Mouse (Mus musculus) heart, postnatal 4 days (tissue): ENCODE measurements around the gene Rhbdl1. TPM values are rescaled to one million over a fixed set of nuclear protein-coding genes. Genes with fewer than 3 reads are reported as not detected.
A peak's percentile ranks its signal among the peaks of the same experiment; 100 is the strongest.

Experiments used
- DNase-seq: peaks from one replicate; pipeline ENCODE4 v3.0.0; 2021
- microRNA-seq, 2 experiments: library from miRNA; unstranded; fragments of <30 nt; microRNA quantifications; one replicate each; pipeline ENCODE4 v1.2.0; 2021 to 2022
- total RNA-seq, 2 experiments: library from RNA; stranded (reverse); gene quantifications; 2 replicates each; pipeline ENCODE4 v1.2.3; 2021

Gene Rhbdl1
- total RNA-seq, 2 experiments from 2014 or later: 2.0 to 2.5 TPM

GRCm38 (mm10) chr17:25792615-25793014, 44.5 kb downstream of the Rhbdl1 start, which contains the start of gene Fam173a:
Gene Fam173a (minus strand): TSS chr17:25792901.
- DNase-seq: peak; percentile 88

- DNase-seq: peak; percentile 92
These were observed 45.1 kb downstream of the Rhbdl1 start for GRCm38 (mm10) chr17:25791843-25792527.

GRCm38 (mm10) chr17:25791320-25791842, 45.7 kb downstream of the Rhbdl1 start:
- no peak for DNase-seq

GRCm38 (mm10) chr17:25786781-25787504, 50.2 kb downstream of the Rhbdl1 start:
- no peak for DNase-seq

- DNase-seq: no peak
These were observed 50.8 kb downstream of the Rhbdl1 start, which contains the start of gene Ccdc78 for GRCm38 (mm10) chr17:25786280-25786679. Gene Ccdc78 (plus strand): TSS chr17:25786580.

GRCm38 (mm10) chr17:25785281-25785745, 51.8 kb downstream of the Rhbdl1 start, which contains the start of gene Haghl:
Gene Haghl (minus strand): TSS chr17:25785673.
- DNase-seq: peak; percentile 96

Small RNA genes within 50 kb of the gene (microRNA-seq; reads per million reads assigned to microRNA genes)
- gene Mir3082: 1.4 to 2.1 reads per million in 2 experiments

Other genes starting within 250 kb of the Rhbdl1 start
- gene Gng13, start 120.1 kb downstream of the Rhbdl1 start, total RNA-seq: 1 to 10 TPM in 1 of 2 experiments, not detected in 1; 2.3 TPM
- gene Chtf18, start 109.9 kb downstream of the Rhbdl1 start, total RNA-seq: 10 to 100 TPM; 12.6 to 13.6 TPM
- 1 to 10 TPM; 5.4 to 6.6 TPM for gene Rpusd1, start 109.6 kb downstream of the Rhbdl1 start, total RNA-seq
- gene Mslnl, start 101.3 kb downstream of the Rhbdl1 start, total RNA-seq: not detected
- gene Msln, start 82.9 kb downstream of the Rhbdl1 start, total RNA-seq: 10 to 100 TPM; 38.4 to 43.3 TPM
- 10 to 100 TPM; 41.7 to 46.9 TPM for gene Narfl, start 63.5 kb downstream of the Rhbdl1 start, total RNA-seq
- gene Haghl, start 51.6 kb downstream of the Rhbdl1 start, total RNA-seq: 10 to 100 TPM; 27.8 to 29.4 TPM
- not detected for gene Ccdc78, start 50.7 kb downstream of the Rhbdl1 start, total RNA-seq
- 10 to 100 TPM; 41.0 to 44.2 TPM for gene Fam173a, start 44.4 kb downstream of the Rhbdl1 start, total RNA-seq
- 1 to 10 TPM in 1 of 2 experiments, under 1 TPM in 1; 0.86 to 1.2 TPM for gene AC134908.4, start 41.6 kb downstream of the Rhbdl1 start, total RNA-seq
- 10 to 100 TPM; 48.4 to 49.3 TPM for gene Metrn, start 40.2 kb downstream of the Rhbdl1 start, total RNA-seq
- gene Fbxl16, start 28.2 kb downstream of the Rhbdl1 start, total RNA-seq: 1 to 10 TPM in 1 of 2 experiments, under 1 TPM in 1; 0.93 to 1.2 TPM
- 10 to 100 TPM in 1 of 2 experiments, 1 to 10 TPM in 1; 10.0 to 12.3 TPM for gene Wdr24, start 13.7 kb downstream of the Rhbdl1 start, total RNA-seq
- 10 to 100 TPM; 34.7 to 37.4 TPM for gene Jmjd8, start 8.4 kb downstream of the Rhbdl1 start, total RNA-seq
- gene Stub1, start 3.9 kb downstream of the Rhbdl1 start, total RNA-seq: 100 to 1,000 TPM; 149 to 158 TPM
- 1 to 10 TPM; 1.8 to 2.6 TPM for gene Gm20683, start 4.5 kb upstream of the Rhbdl1 start, total RNA-seq
- 10 to 100 TPM; 77.1 to 78.4 TPM for gene Rhot2, start 7.6 kb upstream of the Rhbdl1 start, total RNA-seq
- 10 to 100 TPM; 14.4 to 15.1 TPM for gene Wdr90, start 24.2 kb upstream of the Rhbdl1 start, total RNA-seq
- gene Mcrip2, start 31.5 kb upstream of the Rhbdl1 start, total RNA-seq: 100 to 1,000 TPM; 195 to 217 TPM
- gene Mettl26, start 37.8 kb upstream of the Rhbdl1 start, total RNA-seq: 10 to 100 TPM; 10.8 to 11.7 TPM
- 1 to 10 TPM in 1 of 2 experiments, under 1 TPM in 1; 0.70 to 1.1 TPM for gene Wfikkn1, start 43.6 kb upstream of the Rhbdl1 start, total RNA-seq
- gene Rab40c, start 82.4 kb upstream of the Rhbdl1 start, total RNA-seq: 10 to 100 TPM; 16.1 to 16.6 TPM
- 10 to 100 TPM; 86.0 to 89.4 TPM for gene Pigq, start 107.6 kb upstream of the Rhbdl1 start, total RNA-seq
- gene Nhlrc4, start 107.7 kb upstream of the Rhbdl1 start, total RNA-seq: not detected
- gene A930017K11Rik, start 115.3 kb upstream of the Rhbdl1 start, total RNA-seq: not detected
- gene Capn15, start 148.5 kb upstream of the Rhbdl1 start, total RNA-seq: 10 to 100 TPM; 13.0 to 16.7 TPM
- gene Rab11fip3, start 232.3 kb upstream of the Rhbdl1 start, total RNA-seq: 10 to 100 TPM; 21.0 to 22.9 TPM